Mouse (Mus musculus): ENCODE measurements around the gene Stard13.

DNA sequence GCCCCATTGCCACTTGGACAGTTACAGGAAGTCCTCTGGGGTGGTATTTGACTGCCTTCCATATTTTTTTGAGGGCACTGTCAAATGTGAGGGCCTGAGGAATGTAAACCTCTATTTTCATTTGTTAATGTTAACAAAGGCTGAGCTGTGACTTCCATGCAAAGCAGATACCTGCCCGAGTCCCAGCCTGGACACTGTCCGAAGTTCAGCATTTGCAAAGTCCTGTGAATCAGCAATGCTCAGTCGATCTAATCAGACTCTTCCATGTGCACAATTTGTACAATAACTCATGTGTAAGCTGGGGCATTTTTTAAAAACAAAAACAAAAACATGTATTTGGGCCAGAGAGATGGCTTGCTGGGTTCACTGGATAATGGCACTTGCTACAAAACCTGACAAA, 71.0 kb downstream of the Stard13 start:
- TF ChIP-seq POLR2A (IDR thresholded peaks at IDR 0.05; ENCODE audit: borderline replicate concordance, low read depth, low read length) (no peak), CTCF (IDR thresholded peaks at IDR 0.05; ENCODE audit: low read depth, low read length) (no peak)
